Mouse (Mus musculus) mesoderm, embryonic 11.5 days (tissue): ENCODE data around the gene Npb.
A peak's percentile ranks its signal among the peaks of the same experiment; 100 is the strongest.
"Not testable (repeated sequence)": the region's sequence is repeated elsewhere in the genome, so short reads cannot be mapped to it uniquely, and the experiment has no call there.

Experiments used
- DNase-seq: peaks from one replicate; pipeline ENCODE4 v3.0.0-alpha.2; 2012; ENCODE audit warnings: low read depth, low spot score

The Npb gene

DNA sequence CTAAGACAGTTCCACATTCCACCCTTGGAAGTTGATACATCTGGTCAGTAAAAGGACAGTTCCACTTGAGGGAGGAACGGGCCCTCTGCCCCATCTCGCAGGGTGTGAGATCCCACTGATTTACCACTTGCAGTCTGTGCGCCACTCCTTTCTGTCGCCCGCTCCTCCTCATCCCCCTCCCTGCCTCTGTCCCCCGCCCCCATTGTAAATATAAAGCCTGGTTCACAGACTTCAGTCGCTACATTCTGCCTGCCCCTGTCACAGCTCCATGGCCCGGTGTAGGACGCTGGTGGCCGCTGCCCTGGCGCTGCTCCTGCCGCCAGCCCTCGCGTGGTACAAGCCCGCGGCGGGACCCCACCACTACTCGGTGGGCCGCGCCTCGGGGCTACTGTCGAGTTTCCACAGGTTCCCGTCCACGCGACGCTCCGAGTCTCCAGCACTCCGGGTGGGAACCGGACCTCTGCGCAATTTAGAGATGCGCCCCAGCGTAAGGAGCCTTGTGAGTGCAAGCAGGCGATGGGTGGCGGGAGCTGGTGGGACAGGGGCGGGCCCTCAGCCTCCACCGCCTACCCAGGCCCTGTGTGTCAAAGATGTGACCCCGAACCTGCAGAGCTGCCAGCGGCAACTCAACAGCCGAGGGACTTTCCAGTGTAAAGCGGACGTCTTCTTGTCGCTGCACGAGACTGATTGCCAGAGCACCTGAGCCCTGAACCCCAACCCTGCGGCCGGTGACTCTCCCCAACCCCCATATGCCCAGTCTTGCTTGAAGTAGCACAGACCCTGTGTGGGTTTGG is at the start of gene Npb:
Npb (plus strand) TSS at position 237 of the 794 bp plus-strand sequence.
- no peak for DNase-seq

DNA sequence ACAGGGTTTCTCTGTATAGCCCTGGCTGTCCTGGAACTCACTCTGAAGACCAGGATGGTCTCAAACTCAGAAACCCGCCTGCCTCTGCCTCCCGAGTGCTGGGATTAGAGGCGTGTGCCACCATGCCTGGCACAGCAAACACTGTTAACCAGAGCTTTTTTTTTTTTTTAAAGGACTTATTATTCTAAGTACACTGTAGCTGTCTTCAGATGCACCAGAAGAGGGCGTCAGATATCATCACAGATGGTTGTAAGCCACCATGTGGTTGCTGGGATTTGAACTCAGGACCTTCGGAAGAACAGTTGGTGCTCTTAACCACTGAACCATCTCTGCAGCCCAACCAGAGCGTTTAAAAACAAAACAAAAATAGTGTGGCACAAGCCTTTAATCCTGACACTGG is 49.4 kb upstream of the Npb start:
- not testable (repeated sequence) for DNase-seq

DNA sequence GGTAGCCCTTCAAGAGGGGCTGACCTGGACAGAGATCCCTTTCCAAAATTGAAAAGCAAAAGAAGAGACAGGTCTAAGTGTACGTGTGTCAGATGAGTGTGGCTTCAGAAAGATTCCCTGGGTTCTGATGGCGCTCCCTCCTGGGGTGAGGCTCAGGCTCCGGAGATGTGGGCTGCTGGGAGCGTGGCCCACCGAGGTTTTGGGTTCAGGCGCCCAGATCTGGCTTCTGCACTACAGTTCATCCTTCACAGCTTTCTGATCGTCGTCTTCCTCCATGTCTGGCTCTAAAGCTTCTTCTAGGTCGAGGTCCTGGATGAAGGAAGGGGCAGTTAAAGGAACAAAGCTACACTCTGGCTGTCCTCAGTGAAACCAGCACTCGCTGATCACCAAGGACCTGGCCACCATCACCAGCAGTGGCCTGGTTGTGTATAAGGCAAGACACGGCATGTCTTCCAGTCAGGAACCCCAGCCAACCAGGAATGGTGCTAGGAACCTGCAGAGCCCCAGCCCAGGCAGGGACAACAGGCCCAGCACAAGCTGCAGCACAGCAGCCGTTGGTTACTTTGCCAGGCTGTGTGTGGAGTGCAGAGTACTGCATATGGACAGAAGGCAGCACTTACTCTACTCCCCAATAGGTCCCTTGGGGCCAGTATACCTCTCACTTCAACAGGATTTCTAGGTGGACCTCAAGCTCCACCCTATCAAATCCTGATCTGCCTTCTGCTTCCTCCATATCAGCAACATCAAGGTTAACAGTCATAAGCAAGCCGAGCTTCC is 47.1 kb upstream of the Npb start:
- no peak for DNase-seq

DNA sequence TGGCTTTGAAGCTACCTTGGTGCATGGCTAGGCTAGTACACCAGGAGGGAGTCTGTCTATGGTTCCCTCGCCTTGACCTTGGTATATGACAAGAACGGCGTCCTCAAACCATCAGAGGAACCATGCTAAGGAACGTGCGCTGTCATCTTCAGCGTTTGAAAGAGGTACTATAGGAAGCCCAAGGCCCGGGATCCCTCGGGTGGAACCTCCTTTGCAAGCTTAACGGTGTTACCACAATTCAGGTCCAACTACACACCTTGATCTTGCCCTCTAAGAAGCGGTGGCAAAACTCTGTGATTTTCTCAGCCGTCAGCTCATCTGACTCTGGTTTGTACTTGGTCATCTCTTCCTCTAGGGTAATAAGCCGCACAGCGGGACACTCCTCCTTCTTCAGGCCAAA is 45.3 kb upstream of the Npb start:
- no peak for DNase-seq

DNA sequence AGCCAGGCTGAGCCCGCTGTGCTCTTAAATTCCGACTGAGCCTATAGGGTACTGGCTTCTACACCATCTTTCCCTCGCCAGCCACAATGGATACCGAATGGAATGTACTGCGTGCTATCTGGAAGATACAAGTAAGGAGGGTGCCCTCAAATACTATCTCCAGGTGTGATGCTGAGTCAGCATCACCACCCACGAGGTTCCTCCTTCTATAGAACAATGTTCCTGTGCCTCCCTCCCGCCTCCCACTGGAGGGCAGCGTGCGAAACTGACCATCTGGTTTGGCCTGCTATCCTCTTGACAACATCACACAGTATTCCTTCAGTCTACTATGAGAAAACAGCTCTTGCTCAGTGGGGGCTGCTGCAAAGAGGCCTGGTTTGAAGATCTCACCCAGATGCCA is 43.2 kb upstream of the Npb start:
- no peak for DNase-seq

DNA sequence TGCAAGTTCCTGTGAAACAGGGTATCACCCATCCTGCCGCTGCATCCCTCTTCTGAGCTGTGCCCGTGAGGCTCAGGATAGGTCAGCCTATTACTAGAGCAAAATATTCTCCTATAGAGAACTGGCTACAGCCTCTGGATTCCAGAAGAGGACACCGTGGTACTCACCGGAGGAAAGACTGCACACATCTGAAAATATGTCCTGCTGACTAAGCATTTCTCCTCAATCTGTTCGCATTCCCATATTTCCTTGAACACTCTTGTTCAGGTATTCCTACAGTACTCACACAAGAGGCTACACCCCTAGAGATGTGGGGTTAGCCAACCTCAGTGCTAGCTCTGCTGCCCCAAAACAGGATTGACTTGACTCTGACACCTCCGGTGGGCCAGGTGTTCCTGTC is 40.0 kb upstream of the Npb start:
- DNase-seq = no peak

DNA sequence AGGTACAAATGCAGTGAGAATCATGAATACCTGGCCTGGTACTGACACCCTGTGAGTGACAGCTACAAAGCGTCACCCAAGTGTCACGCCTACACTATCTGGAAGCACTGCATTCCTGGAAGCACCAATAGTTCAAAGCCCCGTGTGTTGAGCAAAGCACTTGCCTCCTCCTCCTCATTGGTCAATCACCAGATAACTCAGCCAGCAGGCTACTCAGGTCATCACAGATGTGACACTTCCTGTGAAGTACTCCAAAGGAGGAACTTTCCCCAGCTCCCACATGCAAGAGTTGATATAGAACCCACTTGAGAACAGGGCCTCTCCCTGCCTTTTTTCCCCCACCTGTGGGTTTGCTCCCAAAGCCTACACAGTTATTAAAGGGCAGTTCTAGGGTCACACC is 37.2 kb upstream of the Npb start:
- no peak for DNase-seq

DNA sequence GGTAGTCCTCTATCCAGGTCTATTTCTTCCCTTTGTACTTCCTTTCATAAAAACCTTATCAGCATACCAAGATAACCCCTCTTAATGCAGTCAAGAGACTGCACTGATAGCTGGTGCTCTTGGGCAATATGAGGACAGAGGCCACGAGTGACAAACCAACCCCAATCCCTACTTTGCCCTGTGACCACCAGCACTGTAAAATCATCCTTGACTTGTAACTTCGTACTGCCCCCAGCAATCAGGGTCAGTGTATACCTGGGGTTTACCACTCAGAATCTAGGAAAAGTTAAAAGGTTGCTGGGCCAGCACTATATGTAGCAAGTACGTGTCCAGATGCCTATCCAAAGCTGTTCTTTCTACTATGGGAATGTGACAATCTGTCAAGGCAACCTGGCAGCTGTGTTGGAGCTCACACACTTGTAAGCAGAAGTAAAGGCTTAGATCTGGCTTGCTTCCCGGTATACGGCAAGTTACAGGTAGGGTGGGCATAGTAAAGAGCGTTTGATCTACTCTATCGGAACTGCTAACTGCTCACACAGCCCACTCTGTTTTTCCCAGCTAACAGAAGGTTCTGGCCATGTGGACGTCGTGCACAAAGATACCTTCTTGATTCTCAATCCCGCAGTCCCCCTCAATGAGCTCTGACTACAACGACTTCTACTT is 36.4 kb upstream of the Npb start:
- no peak for DNase-seq

DNA sequence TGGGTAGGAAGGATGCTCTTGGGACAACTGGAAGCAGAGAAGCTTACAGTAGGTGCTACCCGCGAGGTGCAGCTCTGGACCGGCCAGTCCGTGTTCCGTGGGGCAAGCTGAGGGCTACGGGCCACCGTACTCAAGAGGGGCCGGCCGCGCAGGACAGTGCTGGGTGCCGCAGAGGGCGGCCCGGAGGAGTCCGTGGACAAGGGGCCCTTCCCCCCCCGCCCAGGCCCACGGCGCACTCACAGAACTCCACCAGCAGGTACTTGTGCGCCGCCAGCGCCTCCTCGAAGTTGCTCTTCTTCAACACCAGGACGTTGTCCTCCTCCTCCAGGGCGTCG is 35.9 kb upstream of the Npb start:
- peak; percentile 43 for DNase-seq

DNA sequence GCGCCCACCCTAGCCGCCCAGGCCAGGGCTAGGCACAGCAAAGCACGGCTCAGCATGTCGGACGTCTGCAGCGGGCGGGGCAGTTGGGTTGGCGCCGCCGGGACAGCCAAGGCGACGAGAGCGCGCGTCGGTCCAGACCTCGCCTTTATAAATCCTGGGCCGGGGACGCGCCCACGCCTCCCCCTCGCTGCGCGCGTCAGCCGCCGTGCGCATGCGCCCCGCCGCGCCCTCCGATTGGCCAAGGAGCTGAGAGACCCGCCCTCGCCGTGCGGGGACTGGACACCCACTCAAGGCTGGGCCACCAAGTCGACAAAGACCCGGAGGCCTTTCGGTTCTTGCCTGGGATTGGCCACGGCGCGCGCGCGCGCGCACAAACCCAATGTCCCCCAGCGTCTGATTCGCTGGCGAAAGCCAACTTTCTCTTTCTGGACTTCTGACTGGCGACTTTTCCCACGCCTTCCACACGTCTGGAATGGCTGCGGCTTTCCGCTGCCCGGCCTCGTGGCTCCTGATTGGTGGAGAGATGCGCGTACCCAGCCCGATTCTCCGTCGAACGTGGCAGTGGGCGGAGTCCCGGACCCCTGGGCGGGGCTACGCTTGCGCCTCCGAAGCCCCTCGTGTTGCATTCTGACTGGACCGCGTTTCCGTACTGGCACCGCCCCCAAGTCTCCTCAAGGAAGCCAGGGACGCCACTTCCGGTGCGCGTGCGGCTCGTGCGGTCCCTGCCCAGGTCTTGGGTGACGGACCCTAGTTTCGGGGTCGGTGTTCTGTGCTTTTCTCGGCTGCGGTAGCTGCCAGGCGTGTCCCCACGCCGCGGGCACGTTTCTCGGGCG is 35.3 kb upstream of the Npb start, which contains the start of gene P4hb:
P4hb (minus strand) TSS at position 502 of the 833 bp plus-strand sequence.
- DNase-seq = peak; percentile 100

DNA sequence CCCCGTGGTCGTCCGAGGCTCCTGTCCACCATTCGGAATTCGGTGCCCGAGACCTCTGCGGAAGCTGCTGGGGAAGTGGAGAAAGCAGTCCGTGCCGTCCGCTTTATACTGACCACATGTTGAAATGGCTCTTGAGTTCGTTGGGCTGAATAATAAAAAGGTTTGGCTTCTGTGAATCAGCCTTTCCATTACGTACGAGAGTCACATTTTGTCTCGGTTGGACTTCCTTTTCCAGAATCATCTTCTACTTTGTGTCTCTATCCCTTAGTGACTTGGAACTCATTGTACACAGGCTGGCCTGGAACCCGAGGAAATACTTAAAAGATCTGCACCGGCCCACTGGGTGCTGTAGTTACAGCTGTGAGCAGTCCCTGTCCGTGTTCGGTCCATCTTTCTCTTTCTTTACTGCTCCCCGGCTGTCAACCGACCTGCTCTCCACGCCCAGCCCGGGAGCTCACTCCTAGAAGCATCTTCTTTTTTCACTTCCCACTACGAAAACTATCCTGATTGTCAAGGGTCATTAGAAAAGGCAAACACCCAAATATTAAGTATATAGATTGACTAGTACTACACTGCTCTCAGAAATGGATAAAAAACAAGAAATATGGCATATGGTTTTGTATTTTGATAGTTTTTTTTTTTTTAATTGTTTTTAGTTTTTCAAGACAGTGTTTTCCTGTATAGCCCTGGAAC is 34.5 kb upstream of the Npb start:
- no peak for DNase-seq

DNA sequence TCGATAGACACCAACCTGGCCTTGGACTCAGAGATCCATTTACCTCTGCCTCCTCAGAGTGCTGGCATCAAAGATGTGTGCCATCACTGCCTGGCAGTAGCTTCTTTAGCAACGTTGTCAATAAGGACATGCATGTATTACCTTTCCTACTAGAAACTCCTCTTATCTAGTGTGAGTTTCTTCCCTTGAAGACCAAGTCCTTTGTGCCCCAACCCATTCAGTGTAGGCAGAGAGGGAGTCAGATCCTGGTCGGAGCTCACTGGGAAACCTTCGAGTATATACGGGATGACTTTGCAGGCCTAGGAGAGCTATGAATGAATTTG is 34.0 kb upstream of the Npb start:
- DNase-seq = no peak

DNA sequence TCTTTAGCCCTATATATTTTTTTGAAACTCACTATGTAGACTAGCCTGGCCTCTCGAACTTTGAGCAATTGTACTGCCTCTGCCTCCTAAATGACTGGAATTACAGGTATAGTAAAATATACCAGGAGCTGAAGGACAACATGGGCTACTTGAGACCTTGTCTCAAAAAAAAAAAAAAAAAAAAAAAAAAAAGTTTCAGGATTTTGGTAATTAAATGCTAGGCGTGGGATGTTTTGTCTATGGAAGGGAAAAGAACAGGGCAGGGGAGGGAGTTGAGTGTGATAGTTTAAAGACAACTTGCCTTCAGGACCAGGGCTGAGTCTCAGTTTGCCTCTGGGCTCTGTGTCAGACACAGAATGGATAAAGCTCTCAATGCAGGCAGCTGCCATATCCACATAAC is 33.2 kb upstream of the Npb start:
- DNase-seq = no peak

DNA sequence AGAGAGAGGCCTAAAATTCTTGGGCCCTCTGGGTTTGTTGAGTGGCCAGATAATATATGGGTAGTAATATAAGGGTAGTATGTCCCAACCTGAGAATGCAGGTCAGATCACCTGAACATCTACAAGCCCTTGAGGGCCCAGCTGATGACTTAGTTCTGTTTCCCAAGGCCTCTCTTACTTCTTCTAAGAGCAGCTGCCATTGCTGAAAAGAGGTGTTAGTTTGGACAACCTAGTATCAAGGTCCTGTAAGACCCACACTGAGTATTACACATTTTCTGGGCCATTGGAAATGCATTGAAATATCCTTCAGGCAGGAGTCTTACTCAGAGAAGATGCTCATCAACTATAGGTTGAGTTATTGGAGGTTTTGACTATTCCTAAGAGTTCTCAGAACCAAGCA is 32.3 kb upstream of the Npb start:
- no peak for DNase-seq

DNA sequence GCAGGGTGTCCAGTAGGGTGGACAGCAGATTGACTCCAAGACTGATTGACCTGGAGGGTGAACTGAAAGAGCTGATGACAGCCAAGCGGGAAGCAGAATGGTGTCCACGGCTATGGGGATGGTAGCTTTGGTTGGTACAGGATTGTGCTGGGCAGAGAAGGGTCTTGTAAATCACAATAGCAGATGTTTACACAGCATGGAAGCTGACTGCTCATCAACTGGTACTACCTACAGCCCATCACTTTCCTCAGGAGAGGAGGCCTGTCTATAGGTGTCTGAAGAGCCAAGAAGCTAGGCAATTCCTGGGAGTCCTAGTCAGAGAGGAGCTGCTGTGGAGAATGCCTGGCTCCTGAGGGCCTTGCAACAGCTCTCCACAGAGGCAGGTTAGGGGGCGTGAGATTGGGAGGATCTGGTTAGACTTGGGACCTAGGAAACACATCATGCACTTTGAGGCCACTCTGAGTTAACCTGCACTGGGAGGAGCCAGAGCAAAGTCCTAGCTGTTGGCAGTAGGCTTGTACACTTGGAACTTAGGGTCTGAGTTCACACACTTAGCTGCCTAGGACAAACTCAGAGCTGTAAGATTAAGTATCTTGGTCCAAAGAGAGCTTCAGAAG is 31.8 kb upstream of the Npb start:
- DNase-seq = no peak

DNA sequence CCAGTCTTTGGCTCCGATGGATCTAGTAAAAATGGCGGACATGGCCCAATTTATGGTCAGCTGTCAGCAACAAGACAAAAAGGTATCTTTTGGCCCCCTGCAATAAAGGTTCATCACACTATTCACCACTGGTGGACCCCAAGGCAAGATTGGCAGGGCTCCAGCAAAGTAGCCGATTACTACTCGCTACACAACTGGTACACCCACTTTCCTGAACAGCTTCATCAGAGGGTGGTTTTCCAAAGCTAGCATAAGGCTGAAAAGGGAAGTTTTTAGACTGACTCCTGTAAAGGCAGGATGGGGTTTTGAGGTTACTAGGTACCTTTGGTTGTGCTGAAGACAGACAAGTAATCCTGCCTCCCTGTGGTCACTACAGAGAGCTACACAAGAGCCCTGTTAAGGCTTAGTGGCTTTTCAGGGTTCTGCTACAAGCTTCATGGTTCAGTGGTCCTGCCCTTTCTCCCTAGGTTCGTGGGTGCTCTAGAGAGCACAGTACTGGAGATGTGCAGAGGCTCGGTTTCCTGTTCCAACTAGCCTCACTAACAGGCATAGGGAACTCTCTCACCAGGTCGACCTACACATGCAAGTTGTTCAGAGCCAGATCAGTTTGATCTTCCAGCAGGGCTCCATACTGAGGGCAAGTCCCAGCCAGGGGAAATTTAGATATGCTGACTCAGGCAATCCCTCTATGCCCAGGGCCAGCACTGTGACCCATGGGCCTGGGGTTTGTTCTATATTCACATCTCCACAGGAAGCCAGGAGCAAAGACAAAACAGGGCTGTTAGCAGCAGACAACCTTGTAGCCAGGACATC is 30.9 kb upstream of the Npb start:
- no peak for DNase-seq

DNA sequence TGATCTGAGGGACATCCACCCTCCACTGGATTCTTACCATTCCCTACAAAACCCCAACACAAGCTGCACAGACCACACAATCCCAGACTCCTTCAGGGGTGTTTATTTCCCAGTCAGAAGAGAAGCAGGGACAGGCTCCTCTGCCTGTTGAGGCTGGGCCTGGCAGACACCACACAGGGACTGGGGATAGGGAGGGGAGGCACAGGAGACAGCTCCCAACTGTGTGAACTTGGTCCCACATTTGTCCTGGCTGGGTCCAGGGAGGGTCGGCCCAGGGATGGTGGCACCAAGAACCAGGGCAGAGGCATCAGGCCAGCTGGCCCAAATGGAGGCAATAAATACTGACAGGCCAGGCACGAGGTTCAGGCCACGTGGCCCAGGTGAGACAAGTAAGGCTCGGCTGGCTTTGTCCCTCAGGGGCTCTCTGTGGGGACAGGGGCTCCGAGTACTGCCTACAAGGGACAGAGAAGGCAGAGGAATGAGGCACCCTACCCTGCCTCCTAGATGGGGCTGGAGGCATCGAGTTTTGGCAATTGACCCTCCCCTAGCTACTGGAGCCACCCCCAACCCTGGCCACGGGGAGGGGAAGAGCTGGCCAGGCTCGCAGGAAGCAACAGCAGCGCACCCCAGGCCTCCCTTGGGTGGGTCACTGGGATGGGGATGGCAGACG is 30.1 kb upstream of the Npb start:
- no peak for DNase-seq

DNA sequence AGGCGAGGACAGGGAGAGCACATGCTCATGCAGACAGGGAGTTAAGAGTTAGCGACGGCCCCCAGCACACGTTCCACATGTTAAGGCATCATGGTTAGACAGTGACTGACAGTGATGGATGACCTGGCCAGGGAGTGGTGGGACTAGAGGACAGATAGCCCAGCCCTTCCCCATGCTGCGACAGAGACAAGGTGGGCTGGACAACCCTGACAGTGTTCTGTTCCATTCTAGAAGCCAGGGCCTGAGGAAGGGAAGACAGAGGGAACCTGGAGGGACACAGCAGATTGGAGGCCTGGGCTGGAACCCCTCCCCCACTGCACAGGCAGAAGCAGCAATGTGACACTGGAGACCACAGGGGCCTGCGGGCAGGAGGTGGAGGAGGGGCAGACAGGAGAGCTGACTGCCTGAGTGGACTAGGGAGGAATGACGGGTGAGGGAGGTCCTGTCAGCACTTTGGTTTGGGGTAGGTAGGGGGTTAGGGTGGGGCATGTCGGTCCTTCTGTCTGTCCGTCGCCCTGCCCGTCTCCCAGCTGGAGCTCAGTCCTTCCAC is 29.5 kb upstream of the Npb start:
- DNase-seq = no peak
